Mouse (Mus musculus): ENCODE measurements around the gene AU041133.
"Not testable (repeated sequence)": the region's sequence is repeated elsewhere in the genome, so short reads cannot be mapped to it uniquely, and the experiment has no call there.

AU041133 gene

GRCm38 (mm10) chr10:82127850-82128401, at the start of gene AU041133:
AU041133 (plus strand) TSS chr10:82128013.
- DNase-seq, result peak; percentile 89

- DNase-seq, result peak; percentile 74
Measured at GRCm38 (mm10) chr10:82082728-82083621, 44.8 kb upstream of the AU041133 start, which contains the start of gene BC024063. BC024063 (plus strand) TSS chr10:82083353.

- DNase-seq, result not testable (repeated sequence)
Measured at GRCm38 (mm10) chr10:82083622-82083971, 44.2 kb upstream of the AU041133 start.

- DNase-seq, result no peak
Measured at GRCm38 (mm10) chr10:82117206-82117605, 10.6 kb upstream of the AU041133 start.

- no peak for DNase-seq
Measured at GRCm38 (mm10) chr10:82145282-82145681, 17.5 kb downstream of the AU041133 start.

GRCm38 (mm10) chr10:82147571-82147970, 19.8 kb downstream of the AU041133 start:
- DNase-seq, result no peak

- DNase-seq, result no peak
Measured at GRCm38 (mm10) chr10:82167777-82168176, 40.0 kb downstream of the AU041133 start.

GRCm38 (mm10) chr10:82169776-82170175, 42.0 kb downstream of the AU041133 start:
- DNase-seq, result no peak

- peak; percentile 26 for DNase-seq
Measured at GRCm38 (mm10) chr10:82170808-82171207, 43.0 kb downstream of the AU041133 start.

GRCm38 (mm10) chr10:82178257-82179064, 50.6 kb downstream of the AU041133 start:
- peak; percentile 86 for DNase-seq

Measured in kidney, adult 9 months (tissue).